Mouse (Mus musculus) kidney, adult 2 months (tissue): ENCODE measurements around the gene Lsm10.
A peak's percentile ranks its signal among the peaks of the same experiment; 100 is the strongest.

ENCODE experiments used
- CTCF ChIP-seq: fragments of 200-500 bp; conservative IDR thresholded peaks from 2 replicates; pipeline ENCODE4 v1.5.1; 2011; ENCODE audit warnings: low read depth, mild to moderate bottlenecking, control low read depth, low read length, moderate library complexity, mixed read lengths; ENCODE audit not compliant: insufficient read depth, insufficient read length
- POLR2A ChIP-seq: fragments of 200-500 bp; IDR thresholded peaks from one replicate; pipeline ENCODE4 v1.6.1; 2011; ENCODE audit warnings: low read depth, low read length, control low read depth

DNA sequence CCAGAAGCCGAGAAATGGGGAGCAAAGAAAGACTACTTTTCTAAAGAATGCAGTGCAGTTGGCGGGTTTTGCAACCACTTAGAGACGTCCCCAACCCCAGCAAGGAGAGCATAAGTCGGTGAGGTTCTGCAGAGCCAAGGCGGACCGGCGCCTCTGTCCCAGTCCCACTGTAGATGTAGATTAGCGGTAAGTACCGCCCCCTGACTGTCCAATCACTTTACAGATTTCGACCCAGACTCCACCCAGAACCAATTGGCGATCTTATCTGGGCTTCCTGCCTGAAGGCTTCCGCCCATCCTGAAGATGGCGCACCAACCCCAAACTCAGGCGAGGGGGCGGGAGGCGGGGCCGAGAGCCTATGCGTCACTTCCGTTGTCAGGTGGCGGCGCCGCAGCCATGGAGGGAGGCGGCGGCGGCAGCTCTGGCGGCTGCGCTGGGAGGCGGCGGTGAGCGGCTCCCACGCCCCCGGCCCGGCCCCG lies 7.2 kb downstream of the Lsm10 start, which contains the start of gene Stk40:
- TF ChIP-seq POLR2A (peak; percentile 73), CTCF (peak; percentile 70)
